Mouse (Mus musculus) layer of hippocampus, adult 6 months (tissue): Measurements from ENCODE around the gene Tspoap1. TPM values are rescaled to one million over a fixed set of nuclear protein-coding genes. Genes with fewer than 3 reads are reported as not detected.

Experiments
- long read RNA-seq, 2 experiments: library from polyadenylated mRNA; unstranded; transcript quantifications; one replicate each; pipeline ENCODE4 v2.0.0; 2019 to 2020
- microRNA-seq: library from miRNA; unstranded; fragments of <30 nt; microRNA quantifications from one replicate; pipeline ENCODE4 v1.2.0, GENCODE M21; 2020
- polyA plus RNA-seq: library from polyadenylated mRNA; unstranded; fragments of <200 nt; fragmentation: Nextera tagmentation; gene quantifications from 2 replicates; pipeline ENCODE4 v1.2.3, GENCODE M21; 2021

Gene Tspoap1
- polyA plus RNA-seq: 5.9 and 6.1 TPM in 2 replicates
- long read RNA-seq, experiment 1, partial matches to known transcripts: 3 of 7 reads
- long read RNA-seq, experiment 1, other reads (novel, unspliced or antisense): 4 of 7 reads
- long read RNA-seq, experiment 2, partial matches to known transcripts: 60 of 68 reads
- long read RNA-seq, experiment 2, other reads (novel, unspliced or antisense): 7 of 68 reads

DNA sequence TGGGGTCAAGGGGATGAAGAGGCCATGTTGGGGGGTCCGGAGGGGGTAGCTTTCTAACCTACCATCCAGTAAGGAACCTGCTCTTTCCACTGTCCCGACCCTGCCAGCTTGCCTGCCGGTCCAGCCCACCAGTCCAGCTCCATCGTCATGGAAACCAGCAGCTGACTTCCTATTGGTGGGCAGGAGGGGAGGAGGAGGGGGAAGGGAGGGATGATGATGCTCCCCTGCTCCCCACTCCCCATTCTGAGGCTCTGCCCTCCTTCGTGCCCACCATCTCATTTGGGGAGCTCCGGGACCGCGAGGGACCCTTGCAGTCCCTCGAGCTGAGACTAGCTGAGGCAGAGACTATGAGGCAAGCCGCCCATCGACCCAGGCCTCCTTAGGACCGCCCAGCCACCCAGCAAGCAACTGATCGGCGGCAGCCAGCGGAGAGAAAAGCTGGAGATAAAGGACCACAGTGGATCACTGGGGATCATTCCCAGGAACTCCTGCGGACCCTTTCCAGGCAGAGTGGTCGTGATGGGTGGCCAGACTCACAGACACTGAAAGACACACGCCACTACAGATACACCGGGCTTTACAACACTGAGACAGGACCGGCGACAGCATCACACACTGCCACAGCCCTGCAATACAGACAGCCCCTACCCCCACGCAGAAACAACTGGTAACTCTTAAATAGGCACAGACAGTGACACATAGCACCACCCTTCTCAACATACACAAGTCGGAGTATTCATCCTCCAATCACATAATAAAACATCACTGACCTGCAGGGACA, at the start of gene Tspoap1:
Tspoap1 (plus strand) TSS at position 241 of the 781 bp plus-strand sequence.

DNA sequence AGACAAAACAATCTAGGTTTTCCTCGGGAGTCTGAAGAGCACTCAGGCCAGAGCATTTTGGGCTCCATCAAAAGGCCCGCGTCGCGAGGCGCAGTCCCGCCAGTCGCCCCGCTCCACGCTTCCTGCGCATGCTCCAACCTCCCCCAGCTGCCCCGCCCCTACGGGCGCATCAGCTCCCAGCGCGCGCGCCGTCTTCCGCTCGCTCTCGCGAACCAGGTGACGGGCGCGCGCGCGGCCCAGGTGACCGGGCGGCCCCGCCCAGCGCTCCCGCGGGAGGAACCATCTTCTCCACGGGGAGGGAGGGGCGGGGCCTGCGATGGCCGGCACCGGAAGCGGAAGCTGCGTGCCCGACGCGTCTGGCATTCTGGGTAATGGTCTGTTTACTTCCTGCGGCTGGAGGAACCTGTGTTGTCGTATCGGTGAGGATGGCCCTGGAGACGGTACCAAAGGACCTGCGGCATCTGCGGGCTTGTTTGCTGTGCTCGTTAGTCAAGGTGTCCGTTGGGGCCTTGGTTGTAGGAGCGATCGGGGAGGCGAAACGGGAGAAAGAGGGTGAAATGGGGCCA, 23.1 kb upstream of the Tspoap1 start, which contains the start of gene Supt4a:
Supt4a (plus strand) TSS at position 378 of the 566 bp plus-strand sequence.

DNA sequence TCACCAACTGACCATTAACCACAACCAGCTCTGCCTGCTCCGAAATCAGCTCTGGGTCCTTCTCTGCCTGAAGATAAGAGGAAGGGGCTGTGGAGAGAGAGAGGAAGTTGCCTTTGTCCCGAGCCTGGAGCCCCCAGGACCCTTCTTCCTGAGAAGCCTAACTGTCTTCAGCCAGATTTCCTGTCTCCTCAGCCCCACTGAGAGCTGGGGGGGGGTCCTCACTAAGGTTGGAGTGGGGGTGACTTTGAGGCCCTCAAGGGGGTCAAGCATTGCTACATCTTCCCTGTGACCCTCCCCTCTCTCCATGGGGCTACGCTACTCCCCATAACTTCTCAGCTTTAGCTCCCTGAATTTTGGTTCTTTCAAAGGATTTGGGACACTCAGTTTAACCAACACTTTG, 33.1 kb downstream of the Tspoap1 start, which contains the start of gene Mpo:
Mpo (plus strand) TSS at position 122 of the 400 bp plus-strand sequence.

DNA sequence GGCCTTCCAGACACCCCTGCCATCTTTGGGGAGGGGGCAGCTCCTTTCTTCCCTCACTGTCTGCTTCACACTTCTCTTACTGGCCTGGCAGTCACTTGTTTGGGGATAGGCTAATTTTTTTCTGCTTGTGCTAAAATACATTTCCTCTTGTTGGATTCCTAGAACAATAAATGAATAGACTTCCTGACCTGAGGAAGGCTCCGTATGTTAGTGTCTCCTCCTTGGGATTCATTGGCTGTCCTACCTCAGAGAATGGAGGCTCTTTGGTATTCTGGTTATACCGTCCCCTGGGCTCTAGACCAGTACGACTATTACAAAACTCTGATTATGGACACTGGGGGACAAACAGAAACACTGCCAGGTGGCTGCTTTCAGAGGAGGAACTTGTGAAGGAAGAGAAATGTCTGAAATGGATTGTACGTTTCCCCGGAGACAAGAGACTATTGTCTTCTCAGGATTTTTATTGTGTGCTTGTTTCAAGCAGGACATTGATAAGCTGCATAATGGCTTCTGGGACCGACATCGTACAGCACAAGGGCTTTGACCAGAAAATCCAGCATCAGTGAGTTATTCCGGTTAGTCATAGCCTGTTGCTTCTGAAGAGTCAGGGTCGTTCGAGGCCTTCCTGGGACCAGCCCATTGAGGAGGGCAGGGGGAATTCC, 68.0 kb downstream of the Tspoap1 start, which contains the start of gene Lpo:
Lpo (minus strand) TSS at position 51 of the 662 bp plus-strand sequence.

Small RNA genes lying within 50 kb of the gene (microRNA-seq; reads per million reads assigned to microRNA genes)
- not detected for gene Mir142
- not detected for gene Mir142b

Other genes starting within 250 kb of the Tspoap1 start
- not detected in 2 replicates for gene Gm11492, start 193.9 kb upstream of the Tspoap1 start, polyA plus RNA-seq
- gene Sept4, start 191.6 kb upstream of the Tspoap1 start, polyA plus RNA-seq: 171 and 207 TPM in 2 replicates
- 11.0 and 12.7 TPM in 2 replicates for gene Mtmr4, start 168.4 kb upstream of the Tspoap1 start, polyA plus RNA-seq
- 0.09 and 0.10 TPM in 2 replicates for gene Hsf5, start 143.4 kb upstream of the Tspoap1 start, polyA plus RNA-seq
- 0.70 and 1.2 TPM in 2 replicates for gene Rnf43, start 97.8 kb upstream of the Tspoap1 start, polyA plus RNA-seq
- 231 and 250 TPM in 2 replicates for gene Supt4a, start 23.0 kb upstream of the Tspoap1 start, polyA plus RNA-seq
- 0.18 and 0.24 TPM in 2 replicates for gene Mpo, start 33.0 kb downstream of the Tspoap1 start, polyA plus RNA-seq
- 0.59 and 0.65 TPM in 2 replicates for gene Lpo, start 67.7 kb downstream of the Tspoap1 start, polyA plus RNA-seq
- 2.6 and 2.7 TPM in 2 replicates for gene Mks1, start 92.7 kb downstream of the Tspoap1 start, polyA plus RNA-seq
- 0.21 and 0.39 TPM in 2 replicates for gene Epx, start 115.0 kb downstream of the Tspoap1 start, polyA plus RNA-seq
- gene Olfr462, start 131.7 kb downstream of the Tspoap1 start, polyA plus RNA-seq: not detected in 2 replicates
- not detected in 2 replicates for gene Olfr463, start 136.8 kb downstream of the Tspoap1 start, polyA plus RNA-seq
- gene Olfr464, start 160.4 kb downstream of the Tspoap1 start, polyA plus RNA-seq: 0.14 TPM in 1 of 2 replicates, not detected in the other
- 20.3 and 22.7 TPM in 2 replicates for gene Dynll2, start 227.0 kb downstream of the Tspoap1 start, polyA plus RNA-seq